Mouse (Mus musculus) hindbrain, embryonic 16.5 days (tissue): ENCODE measurements at regions not wholly inside any gene's neighbourhood (a gene's known extent, or its start where the extent isn't known, plus 50 kb on each side); places are given as distances from the start of the nearest gene placed in this dataset.

Source experiments
- ATAC-seq: fragments of 200-750 bp; cut with Nextera tagmentation; 2 replicates; pipeline ENCODE4 v1.8.0; 2017; ENCODE audit warnings: moderate TSS enrichment, moderate library complexity
- H3K27ac ChIP-seq: fragments of 300-500 bp; sonication (generic); 2 replicates; pipeline ENCODE4 v1.5.1; 2014; ENCODE audit warnings: low read depth, mild to moderate bottlenecking, control low read depth, low read length, moderate library complexity
- H3K27me3 ChIP-seq: fragments of 300-500 bp; sonication (generic); replicated peaks from 2 replicates; pipeline ENCODE4 v1.6.1; 2014; ENCODE audit warnings: low read length; ENCODE audit not compliant: control insufficient read depth, insufficient read depth
- H3K36me3 ChIP-seq: fragments of 300-500 bp; sonication (generic); 2 replicates; pipeline ENCODE4 v1.6.1; 2014; ENCODE audit warnings: mild to moderate bottlenecking, low read length, moderate library complexity, mixed read lengths; ENCODE audit not compliant: control insufficient read depth, insufficient read depth
- H3K4me1 ChIP-seq: fragments of 300-500 bp; sonication (generic); 2 replicates; pipeline ENCODE4 v1.6.1; 2014; ENCODE audit warnings: low read depth, low read length; ENCODE audit not compliant: control insufficient read depth, insufficient read depth
- H3K4me2 ChIP-seq: fragments of 300-500 bp; sonication (generic); 2 replicates; pipeline ENCODE4 v1.6.1; 2014; ENCODE audit warnings: mild to moderate bottlenecking, low read length, control low read depth, moderate library complexity
- H3K4me3 ChIP-seq: fragments of 300-500 bp; sonication (generic); 2 replicates; pipeline ENCODE4 v1.5.1; 2014; ENCODE audit warnings: mild to moderate bottlenecking, low read length, control low read depth, moderate library complexity
- H3K9ac ChIP-seq: fragments of 300-500 bp; sonication (generic); 2 replicates; pipeline ENCODE4 v1.6.1; 2014; ENCODE audit warnings: low read depth, mild to moderate bottlenecking, control low read depth, low read length, moderate library complexity
- H3K9me3 ChIP-seq: fragments of 300-500 bp; sonication (generic); 2 replicates; pipeline ENCODE4 v1.6.1; 2014; ENCODE audit warnings: mild to moderate bottlenecking, low read length, moderate library complexity; ENCODE audit not compliant: control insufficient read depth
- WGBS: fragments of 180-500 bp; shearing (Covaris S2); extraction: QIAGEN DNeasy Blood & Tissue Kit; methylation state at CpG from one replicate; pipeline ENCODE4 v1.1.7; 2014; 5-methylcytosine and 5-hydroxymethylcytosine counted together

DNA sequence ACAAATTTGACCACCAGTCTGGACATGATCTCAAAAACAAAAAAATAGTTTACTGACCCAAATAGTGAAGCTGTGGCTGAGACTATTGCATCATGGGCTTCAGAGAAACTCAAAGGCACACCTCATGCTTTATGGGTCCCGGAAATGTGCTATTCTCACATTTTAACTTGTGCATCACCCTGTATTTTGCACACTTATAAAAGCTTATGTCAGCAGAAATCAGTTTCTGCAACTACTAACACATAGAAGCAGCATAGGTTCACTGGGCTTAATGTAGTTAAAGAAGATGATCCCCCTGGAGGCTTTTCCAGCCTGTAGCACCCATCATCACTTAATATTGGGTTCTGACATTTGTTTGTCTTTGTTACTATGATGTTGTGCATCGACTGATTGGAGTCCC is 61.0 kb upstream of the Dnajc24 start:
- Histone ChIP-seq H3K36me3 (no peaks in the 10 kb centered on the region), H3K4me3 (no peak overlapping the region)
- 83% methylated on average over 2 of the region's 2 CpGs for WGBS

More for the DNA sequence above, 61.0 kb upstream of the Dnajc24 start:
- H3K4me1 ChIP-seq: no peaks in the 10 kb centered on the region
- H3K9me3 ChIP-seq: no peaks in the 10 kb centered on the region
- no peak overlapping the region for H3K27ac ChIP-seq
- no peaks in the 10 kb centered on the region for H3K27me3 ChIP-seq
- H3K9ac ChIP-seq: no peak overlapping the region
- H3K4me2 ChIP-seq: no peak overlapping the region
- ATAC-seq: no peak
